Mouse (Mus musculus): ENCODE results near the gene Srrd. TPM values are rescaled to one million over a fixed set of nuclear protein-coding genes. Genes with fewer than 3 reads are reported as not detected.

Gene Srrd
- polyA plus RNA-seq, 1 experiment: 38.4 TPM

DNA sequence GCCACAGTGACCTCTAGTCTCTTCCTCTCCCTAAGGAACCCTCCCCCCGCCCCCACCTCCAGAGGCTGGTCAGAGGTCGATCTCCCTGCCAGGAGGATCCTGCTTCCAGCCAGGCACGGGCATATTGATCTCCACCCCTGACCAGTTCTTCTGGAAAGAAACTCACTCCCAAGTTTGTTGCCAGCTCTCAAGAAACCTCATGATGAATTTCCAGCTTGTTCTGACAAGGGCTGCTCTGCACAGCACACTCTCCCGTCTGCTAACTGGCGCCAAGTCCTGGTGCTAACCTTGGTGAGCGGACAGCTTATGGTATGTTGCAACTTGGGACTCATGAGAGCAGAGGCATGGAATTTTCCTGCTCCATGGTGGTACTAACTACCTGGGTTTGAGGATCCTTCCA, 35.9 kb upstream of the Srrd start:
- Histone ChIP-seq H3K4me1 (ENCODE audit: control insufficient read depth, insufficient read depth, low read length) (no peaks in the 10 kb centered on the region), H3K4me3 (replicated peaks; ENCODE audit: extremely low read depth, low read depth, low read length) (no peak overlapping the region)
- TF ChIP-seq POLR2A (IDR thresholded peaks at IDR 0.05; ENCODE audit: borderline replicate concordance, extremely low read depth, low read depth, low read length) (no peak), CTCF (IDR thresholded peaks at IDR 0.05; ENCODE audit: insufficient read depth, low read length) (no peak)
- WGBS: 75% methylated on average over 6 of the region's 6 CpGs
- no peak for DNase-seq

DNA sequence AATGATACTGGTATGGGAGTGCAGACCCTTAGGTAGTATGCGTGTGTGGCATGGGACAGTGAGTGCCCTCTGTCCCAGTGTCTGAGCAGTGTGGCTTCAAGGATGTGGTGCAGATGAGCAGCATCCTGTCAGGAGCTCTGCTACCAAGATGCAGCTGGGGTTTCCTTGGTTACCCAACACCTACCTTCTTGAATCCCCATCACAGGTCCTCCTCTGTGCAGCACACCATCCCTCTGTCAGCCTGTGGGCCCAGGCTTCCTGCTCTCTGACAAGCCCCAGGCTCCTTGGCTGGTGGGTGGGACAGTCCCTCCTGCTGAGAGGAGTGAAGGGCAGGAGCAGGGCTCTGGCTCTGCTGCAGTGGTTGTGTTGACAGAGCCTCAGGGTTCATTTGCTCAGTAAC, 34.5 kb upstream of the Srrd start:
- H3K4me3 ChIP-seq (replicated peaks; ENCODE audit: extremely low read depth, low read depth, low read length): no peak overlapping the region
- no peaks in the 10 kb centered on the region for H3K4me1 ChIP-seq (ENCODE audit: control insufficient read depth, insufficient read depth, low read length)
- no peak for DNase-seq
- no peak for TF ChIP-seq CTCF (IDR thresholded peaks at IDR 0.05; ENCODE audit: insufficient read depth, low read length)
- WGBS: 93% methylated on average over 1 of the region's 1 CpGs

GRCm38 (mm10) chr5:112376111-112376510, 33.3 kb upstream of the Srrd start:
- no peak for DNase-seq
- Histone ChIP-seq H3K4me1 (ENCODE audit: control insufficient read depth, insufficient read depth, low read length) (no peaks in the 10 kb centered on the region), H3K4me3 (replicated peaks; ENCODE audit: extremely low read depth, low read depth, low read length) (no peak overlapping the region)
- whole genome bisulfite sequencing: 91% methylated on average over 4 of the region's 4 CpGs
- TF ChIP-seq POLR2A (IDR thresholded peaks at IDR 0.05; ENCODE audit: borderline replicate concordance, extremely low read depth, low read depth, low read length) (no peak), CTCF (IDR thresholded peaks at IDR 0.05; ENCODE audit: insufficient read depth, low read length) (no peak)

- WGBS: 79% methylated on average over 7 of the region's 7 CpGs
- H3K4me1 ChIP-seq (ENCODE audit: control insufficient read depth, insufficient read depth, low read length): no peaks in the 10 kb centered on the region
- TF ChIP-seq CTCF (IDR thresholded peaks at IDR 0.05; ENCODE audit: insufficient read depth, low read length): no peak
- no peak for TF ChIP-seq POLR2A (IDR thresholded peaks at IDR 0.05; ENCODE audit: borderline replicate concordance, extremely low read depth, low read depth, low read length)
- DNase-seq: no peak
- no peak overlapping the region for H3K4me3 ChIP-seq (replicated peaks; ENCODE audit: extremely low read depth, low read depth, low read length)
Measured at GRCm38 (mm10) chr5:112371933-112372332, 29.1 kb upstream of the Srrd start.

GRCm38 (mm10) chr5:112370236-112370813, 27.5 kb upstream of the Srrd start:
- no peaks in the 10 kb centered on the region for H3K4me1 ChIP-seq (ENCODE audit: control insufficient read depth, insufficient read depth, low read length)
- TF ChIP-seq POLR2A (IDR thresholded peaks at IDR 0.05; ENCODE audit: borderline replicate concordance, extremely low read depth, low read depth, low read length) (no peak), CTCF (IDR thresholded peaks at IDR 0.05; ENCODE audit: insufficient read depth, low read length) (no peak)
- no peak overlapping the region for H3K4me3 ChIP-seq (replicated peaks; ENCODE audit: extremely low read depth, low read depth, low read length)
- no peak for DNase-seq
- WGBS: 92% methylated on average over 12 of the region's 12 CpGs

DNA sequence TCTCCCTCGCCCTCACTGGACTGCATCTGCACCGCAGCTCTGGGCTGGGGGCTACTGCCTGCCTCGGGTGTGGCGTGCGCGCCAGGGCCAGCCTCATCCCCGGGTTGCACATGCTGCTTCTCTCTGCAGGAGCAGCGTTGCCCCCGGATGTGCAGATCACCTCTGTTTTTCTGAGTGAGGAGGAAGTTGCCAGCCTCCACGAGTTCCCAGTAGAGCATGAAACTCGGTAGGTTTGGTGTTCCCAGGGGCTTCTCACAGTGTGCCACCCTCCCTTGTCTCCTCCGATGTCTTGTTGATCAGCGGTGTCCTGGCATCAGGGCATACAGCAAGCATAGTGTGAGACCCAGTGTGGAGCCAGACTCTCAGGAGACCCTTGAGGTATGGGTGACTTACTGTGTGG, 26.5 kb upstream of the Srrd start:
- no peak for DNase-seq
- Histone ChIP-seq H3K4me3 (replicated peaks; ENCODE audit: extremely low read depth, low read depth, low read length) (no peak overlapping the region), H3K4me1 (ENCODE audit: control insufficient read depth, insufficient read depth, low read length) (no peaks in the 10 kb centered on the region)
- 87% methylated on average over 13 of the region's 13 CpGs for WGBS
- TF ChIP-seq POLR2A (IDR thresholded peaks at IDR 0.05; ENCODE audit: borderline replicate concordance, extremely low read depth, low read depth, low read length) (no peak), CTCF (IDR thresholded peaks at IDR 0.05; ENCODE audit: insufficient read depth, low read length) (no peak)

GRCm38 (mm10) chr5:112368666-112369065, 25.8 kb upstream of the Srrd start:
- DNase-seq: no peak
- 89% methylated on average over 10 of the region's 10 CpGs for WGBS
- H3K4me1 ChIP-seq (ENCODE audit: control insufficient read depth, insufficient read depth, low read length): no peaks in the 10 kb centered on the region
- no peak overlapping the region for H3K4me3 ChIP-seq (replicated peaks; ENCODE audit: extremely low read depth, low read depth, low read length)
- TF ChIP-seq CTCF (IDR thresholded peaks at IDR 0.05; ENCODE audit: insufficient read depth, low read length) (no peak), POLR2A (IDR thresholded peaks at IDR 0.05; ENCODE audit: borderline replicate concordance, extremely low read depth, low read depth, low read length) (no peak)

DNA sequence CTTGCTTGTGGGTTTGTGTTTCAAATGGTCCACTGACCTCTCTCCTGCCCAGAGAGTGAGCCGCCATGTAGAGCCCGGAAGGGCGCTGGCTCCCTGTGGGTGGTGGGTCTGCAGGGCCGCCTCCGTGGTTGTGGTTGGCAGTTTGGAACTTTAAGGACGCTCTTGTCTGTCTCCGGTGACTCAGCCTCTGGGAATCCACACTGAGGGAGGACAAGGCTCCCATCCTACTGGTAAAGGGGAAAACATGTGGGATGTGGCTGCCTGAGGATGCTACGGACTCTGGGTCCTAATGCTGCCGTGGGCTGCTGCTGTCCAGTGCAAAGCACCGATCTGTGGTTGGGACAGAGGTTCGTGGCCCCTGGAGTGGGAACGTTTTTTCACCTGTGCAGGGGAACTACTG, 25.1 kb upstream of the Srrd start:
- WGBS: 79% methylated on average over 12 of the region's 12 CpGs
- no peak overlapping the region for H3K4me3 ChIP-seq (replicated peaks; ENCODE audit: extremely low read depth, low read depth, low read length)
- no peak for DNase-seq
- no peaks in the 10 kb centered on the region for H3K4me1 ChIP-seq (ENCODE audit: control insufficient read depth, insufficient read depth, low read length)
- TF ChIP-seq POLR2A (IDR thresholded peaks at IDR 0.05; ENCODE audit: borderline replicate concordance, extremely low read depth, low read depth, low read length) (no peak), CTCF (IDR thresholded peaks at IDR 0.05; ENCODE audit: insufficient read depth, low read length) (no peak)

- H3K4me1 ChIP-seq (ENCODE audit: control insufficient read depth, insufficient read depth, low read length): no peaks in the 10 kb centered on the region
- WGBS: 79% methylated on average over 4 of the region's 4 CpGs
- no peak for TF ChIP-seq CTCF (IDR thresholded peaks at IDR 0.05; ENCODE audit: insufficient read depth, low read length)
- H3K4me3 ChIP-seq (replicated peaks; ENCODE audit: extremely low read depth, low read depth, low read length): no peak overlapping the region
- no peak for DNase-seq
Measured at GRCm38 (mm10) chr5:112367338-112367737, 24.5 kb upstream of the Srrd start.

- 92% methylated on average over 6 of the region's 6 CpGs for WGBS
- Histone ChIP-seq H3K4me3 (replicated peaks; ENCODE audit: extremely low read depth, low read depth, low read length) (no peak overlapping the region), H3K4me1 (ENCODE audit: control insufficient read depth, insufficient read depth, low read length) (no peaks in the 10 kb centered on the region)
- no peak for DNase-seq
- TF ChIP-seq POLR2A (IDR thresholded peaks at IDR 0.05; ENCODE audit: borderline replicate concordance, extremely low read depth, low read depth, low read length): no peak
- TF ChIP-seq CTCF (IDR thresholded peaks at IDR 0.05; ENCODE audit: insufficient read depth, low read length): no peak
Measured at GRCm38 (mm10) chr5:112366879-112367278, 24.0 kb upstream of the Srrd start.
